Mouse (Mus musculus) heart, embryonic 11.5 days (tissue): ENCODE data around the gene Twnk. TPM values are rescaled to one million over a fixed set of nuclear protein-coding genes. Genes with fewer than 3 reads are reported as not detected.

Experiments used
- ATAC-seq: fragments of 200-750 bp; cut with Nextera tagmentation; replicated peaks from 2 replicates; pipeline ENCODE4 v1.8.0; 2017; ENCODE audit warnings: moderate library complexity; ENCODE audit not compliant: insufficient number of reproducible peaks, low FRiP score, low TSS enrichment
- H3K27ac ChIP-seq: fragments of 300-500 bp; sonication (generic); 2 replicates; pipeline ENCODE4 v1.5.1; 2014; ENCODE audit warnings: mild to moderate bottlenecking, low read depth, low read length
- H3K27me3 ChIP-seq: fragments of 300-500 bp; sonication (generic); 2 replicates; pipeline ENCODE4 v1.6.1; 2014; ENCODE audit warnings: mild to moderate bottlenecking, low read length, mixed read lengths; ENCODE audit not compliant: control insufficient read depth, insufficient read depth
- H3K36me3 ChIP-seq: fragments of 300-500 bp; sonication (generic); 2 replicates; pipeline ENCODE4 v1.6.1; 2014; ENCODE audit warnings: mild to moderate bottlenecking, low read length, moderate library complexity, mixed read lengths; ENCODE audit not compliant: control insufficient read depth, insufficient read depth
- H3K4me1 ChIP-seq: fragments of 300-500 bp; sonication (generic); 2 replicates; pipeline ENCODE4 v1.6.1; 2014; ENCODE audit warnings: low read length; ENCODE audit not compliant: control insufficient read depth, insufficient read depth
- H3K4me2 ChIP-seq: fragments of 300-500 bp; sonication (generic); 2 replicates; pipeline ENCODE4 v1.6.1; 2014; ENCODE audit warnings: mild to moderate bottlenecking, moderate library complexity
- H3K4me3 ChIP-seq: fragments of 300-500 bp; sonication (generic); 2 replicates; pipeline ENCODE4 v1.5.1; 2014; ENCODE audit warnings: low read depth, low read length
- H3K9ac ChIP-seq: fragments of 300-500 bp; sonication (generic); 2 replicates; pipeline ENCODE4 v1.6.1; 2014; ENCODE audit warnings: mild to moderate bottlenecking, low read depth, low read length, moderate library complexity
- H3K9me3 ChIP-seq: fragments of 300-500 bp; sonication (generic); replicated peaks from 2 replicates; pipeline ENCODE4 v1.6.1; 2016; ENCODE audit warnings: low read length; ENCODE audit not compliant: control insufficient read depth
- WGBS: fragments of 180-500 bp; shearing (Covaris S2); extraction: QIAGEN DNeasy Blood & Tissue Kit; methylation state at CpG from one replicate; pipeline ENCODE4 v1.1.7; 2014; ENCODE audit not compliant: insufficient replicate concordance; 5-methylcytosine and 5-hydroxymethylcytosine counted together
- polyA plus RNA-seq: library from polyadenylated mRNA; unstranded; fragments of >200 nt; fragmentation: Nextera tagmentation; extraction: Ambion mirVana; gene quantifications from 2 replicates; pipeline ENCODE4 v1.2.1, GENCODE M21; 2014

Gene Twnk
- polyA plus RNA-seq, 1 experiment from 2014 or later = 14.2 TPM

GRCm38 (mm10) chr19:45056908-45057698 lies 51.6 kb downstream of the Twnk start:
- WGBS = 76% methylated on average over 7 of the region's 7 CpGs
- ATAC-seq = no peak
- H3K9me3 ChIP-seq = no peaks in the 10 kb centered on the region
- H3K4me2 ChIP-seq = peak overlapping the region; percentile 89
- H3K27me3 ChIP-seq = no peaks in the 10 kb centered on the region; the same call in 1 of the 2 replicates
- H3K27ac ChIP-seq = peak overlapping the region; percentile 98; the same call in 1 of the 2 replicates
- H3K4me3 ChIP-seq = peak overlapping the region; percentile 71; the same call in 1 of the 2 replicates
- peaks cover 4% of the 10 kb centered on the region; the same call in 1 of the 2 replicates for H3K36me3 ChIP-seq
- H3K4me1 ChIP-seq = peaks cover 11% of the 10 kb centered on the region; the same call in 1 of the 2 replicates
- peak overlapping the region; percentile 91 for H3K9ac ChIP-seq

- no peaks in the 10 kb centered on the region for H3K9me3 ChIP-seq
- peak overlapping the region; percentile 89 for H3K4me2 ChIP-seq
- H3K4me1 ChIP-seq = peaks cover 11% of the 10 kb centered on the region; the same call in 1 of the 2 replicates
- peaks cover 4% of the 10 kb centered on the region; the same call in 1 of the 2 replicates for H3K36me3 ChIP-seq
- no peak for ATAC-seq
- peak overlapping the region; percentile 98 for H3K27ac ChIP-seq
- peak overlapping the region; percentile 71 for H3K4me3 ChIP-seq
- H3K27me3 ChIP-seq = no peaks in the 10 kb centered on the region; the same call in 1 of the 2 replicates
- WGBS = 42% methylated on average over 7 of the region's 7 CpGs
- H3K9ac ChIP-seq = peak overlapping the region; percentile 91
These were observed 52.3 kb downstream of the Twnk start for GRCm38 (mm10) chr19:45057724-45058112.

- Histone ChIP-seq H3K36me3 (peaks cover 3% of the 10 kb centered on the region; the same call in 1 of the 2 replicates), H3K9me3 (no peaks in the 10 kb centered on the region), H3K27me3 (no peaks in the 10 kb centered on the region; the same call in 1 of the 2 replicates), H3K4me2 (peak overlapping the region; percentile 89), H3K4me3 (peak overlapping the region; percentile 71), H3K27ac (peak overlapping the region; percentile 98), H3K4me1 (peaks cover 11% of the 10 kb centered on the region; the same call in 1 of the 2 replicates), H3K9ac (peak overlapping the region; percentile 91)
- ATAC-seq = peak; percentile 87
- WGBS = under 1% methylated on average over 34 of the region's 34 CpGs
These were observed 52.8 kb downstream of the Twnk start for GRCm38 (mm10) chr19:45058113-45058839.

- peak overlapping the region; percentile 91 for H3K9ac ChIP-seq
- 0 out of 2 replicates have a peak, but pooled peaks have one; percentile 3 for ATAC-seq
- WGBS = 2% methylated on average over 14 of the region's 14 CpGs
- H3K36me3 ChIP-seq = no peaks in the 10 kb centered on the region
- peak overlapping the region; percentile 71 for H3K4me3 ChIP-seq
- H3K4me1 ChIP-seq = peaks cover 11% of the 10 kb centered on the region; the same call in 1 of the 2 replicates
- peaks cover 2% of the 10 kb centered on the region for H3K27me3 ChIP-seq
- H3K27ac ChIP-seq = peak overlapping the region; percentile 98
- H3K9me3 ChIP-seq = no peaks in the 10 kb centered on the region
- peak overlapping the region; percentile 89 for H3K4me2 ChIP-seq
These were observed 53.4 kb downstream of the Twnk start for GRCm38 (mm10) chr19:45058841-45059240.

Other genes with a start within 250 kb of the Twnk start
- not detected in 2 replicates for gene Pax2, start 249.6 kb upstream of the Twnk start, polyA plus RNA-seq
- gene Slf2, start 74.5 kb upstream of the Twnk start, polyA plus RNA-seq = 57.1 and 62.0 TPM in 2 replicates
- gene Sema4g, start 16.6 kb upstream of the Twnk start, polyA plus RNA-seq = 1.0 and 1.4 TPM in 2 replicates
- 63.0 and 64.3 TPM in 2 replicates for gene Mrpl43, start 779 bp downstream of the Twnk start, polyA plus RNA-seq
- gene Lzts2, start 8.8 kb downstream of the Twnk start, polyA plus RNA-seq = 35.3 and 38.4 TPM in 2 replicates
- gene Pdzd7, start 40.1 kb downstream of the Twnk start, polyA plus RNA-seq = 0.21 TPM in 1 of 2 replicates, not detected in the other
- gene Sfxn3, start 41.8 kb downstream of the Twnk start, polyA plus RNA-seq = 16.0 and 18.8 TPM in 2 replicates
- gene Kazald1, start 69.6 kb downstream of the Twnk start, polyA plus RNA-seq = 2.7 and 2.9 TPM in 2 replicates
- gene Tlx1, start 145.0 kb downstream of the Twnk start, polyA plus RNA-seq = 0.45 and 1.0 TPM in 2 replicates
- 0.08 and 0.16 TPM in 2 replicates for gene Lbx1, start 230.1 kb downstream of the Twnk start, polyA plus RNA-seq